In genomic region chr5:76705307-76706173, GRCm38 (mm10) we compare ENCODE assay signal across 18 mouse cellular contexts. TPM values are rescaled to one million over a fixed set of nuclear protein-coding genes. Genes with fewer than 3 reads are reported as not detected.
DNase-seq lines count a peak whose midpoint lies in the region; ATAC-seq and TF ChIP-seq lines count a peak whose summit lies in the region.
"Had no signal": no experiment of that assay in that cellular context is flagged by ENCODE, and none has a peak within 500 bp of the region (broad histone marks: within the 10 kb centered on the region; RNA-seq: fewer than 3 reads in every experiment).

No protein-coding gene starts in this region.

- TF ChIP-seq CTCF in liver, adult 2 months (IDR thresholded peaks at IDR 0.05; ENCODE audit: low read depth, low read length), result no peak

- H3K9me3 ChIP-seq in liver, embryonic 11.5 days (ENCODE audit: control insufficient read depth, low read length), result no peaks in the 10 kb centered on the region
- no peaks in the 10 kb centered on the region for H3K9me3 ChIP-seq in neural tube, embryonic 13.5 days
- no peaks in the 10 kb centered on the region for H3K9me3 ChIP-seq in hindbrain, embryonic 16.5 days (ENCODE audit: control insufficient read depth, low read length)
- H3K9me3 ChIP-seq: forebrain, embryonic 13.5 days; G1E; heart, embryonic 12.5 days; limb, embryonic 15.5 days; megakaryocyte, embryonic 14.5 days had no signal

- H3K27ac ChIP-seq in liver, adult 2 months (replicated peaks; ENCODE audit: insufficient read depth, low read depth, low read length), result no peak overlapping the region
- H3K27ac ChIP-seq in liver, embryonic 11.5 days (ENCODE audit: low read depth, low read length), result no peak overlapping the region
- peak overlapping the region; percentile 66 for H3K27ac ChIP-seq in neural tube, embryonic 13.5 days (replicated peaks)
- H3K27ac ChIP-seq in hindbrain, embryonic 16.5 days (ENCODE audit: low read depth, low read length), result peak overlapping the region; percentile 40
- H3K27ac ChIP-seq: forebrain, embryonic 13.5 days; limb, embryonic 15.5 days had no signal

- no peaks in the 10 kb centered on the region for H3K4me1 ChIP-seq in liver, adult 2 months (ENCODE audit: control insufficient read depth, insufficient read depth, low read length)
- H3K4me1 ChIP-seq in liver, embryonic 11.5 days (replicated peaks; ENCODE audit: control insufficient read depth, insufficient read depth, low read length), result peaks cover 8% of the 10 kb centered on the region; the same call in 1 of the 2 replicates
- H3K4me1 ChIP-seq in neural tube, embryonic 13.5 days (replicated peaks), result peaks cover 59% of the 10 kb centered on the region
- peaks cover 25% of the 10 kb centered on the region for H3K4me1 ChIP-seq in hindbrain, embryonic 16.5 days (ENCODE audit: control insufficient read depth, insufficient read depth, low read depth, low read length)

- no peak overlapping the region for H3K4me3 ChIP-seq in liver, adult 2 months (ENCODE audit: insufficient read depth, low read depth, low read length)
- H3K4me3 ChIP-seq in liver, embryonic 11.5 days (ENCODE audit: low read depth, low read length), result no peak overlapping the region
- H3K4me3 ChIP-seq in neural tube, embryonic 13.5 days, result no peak overlapping the region
- no peak overlapping the region for H3K4me3 ChIP-seq in hindbrain, embryonic 16.5 days (ENCODE audit: low read length)
- H3K4me3 ChIP-seq: forebrain, embryonic 13.5 days; heart, embryonic 12.5 days; limb, embryonic 15.5 days; megakaryocyte, embryonic 14.5 days had no signal

- peak; percentile 19 for DNase-seq in liver, adult 2 months (ENCODE audit: extremely low read depth, low read depth, low spot score)
- no peak for DNase-seq in liver, embryonic 11.5 days (ENCODE audit: low spot score)
- no peak for DNase-seq in neural tube, embryonic 10.5 days (ENCODE audit: extremely low spot score, low spot score)
- no peak for DNase-seq in thymus, postnatal 14 days
- DNase-seq in c-Kit-positive CD71-positive TER-119-positive erythroid progenitor cells, embryonic 14.5 days (ENCODE audit: low spot score), result no peak
- DNase-seq: cerebellum, postnatal 10 days; heart, postnatal 4 days; kidney, adult 8-10 months; kidney, postnatal 4 days; lung, adult 2 months; right cerebral cortex, postnatal 25 days had no signal

- TF ChIP-seq POLR2A in liver, adult 2 months (IDR thresholded peaks at IDR 0.05; ENCODE audit: extremely low read depth, insufficient read depth, low read length), result no peak

- H3K9ac ChIP-seq in liver, adult 2 months (ENCODE audit: low read depth, low read length), result no peak overlapping the region
- H3K9ac ChIP-seq in liver, embryonic 11.5 days (ENCODE audit: low read depth, low read length), result no peak overlapping the region
- no peak overlapping the region for H3K9ac ChIP-seq in neural tube, embryonic 13.5 days
- no peak overlapping the region for H3K9ac ChIP-seq in hindbrain, embryonic 16.5 days (ENCODE audit: low read depth, low read length)
- H3K9ac ChIP-seq: forebrain, embryonic 13.5 days; heart, embryonic 12.5 days; limb, embryonic 15.5 days had no signal

- no peaks in the 10 kb centered on the region for H3K79me2 ChIP-seq in liver, adult 2 months (ENCODE audit: control insufficient read depth, insufficient read depth, low read length)

- 78% methylated on average over 11 of the region's 11 CpGs for WGBS in liver, adult 2 months
- WGBS in liver, embryonic 11.5 days, result 75% methylated on average over 11 of the region's 11 CpGs
- 64% methylated on average over 11 of the region's 11 CpGs for WGBS in neural tube, embryonic 13.5 days
- WGBS in hindbrain, embryonic 16.5 days, result 56% methylated on average over 11 of the region's 11 CpGs

- no peaks in the 10 kb centered on the region for H3K27me3 ChIP-seq in liver, adult 2 months (ENCODE audit: control insufficient read depth, insufficient read depth, low read length)
- H3K27me3 ChIP-seq in liver, embryonic 11.5 days (replicated peaks; ENCODE audit: control insufficient read depth, insufficient read depth, low read length), result no peaks in the 10 kb centered on the region
- H3K27me3 ChIP-seq in neural tube, embryonic 13.5 days, result no peaks in the 10 kb centered on the region
- H3K27me3 ChIP-seq in hindbrain, embryonic 16.5 days (replicated peaks; ENCODE audit: control insufficient read depth, insufficient read depth, low read length), result no peaks in the 10 kb centered on the region
- H3K27me3 ChIP-seq: forebrain, embryonic 13.5 days; heart, embryonic 12.5 days; limb, embryonic 15.5 days; megakaryocyte, embryonic 14.5 days had no signal

- H3K36me3 ChIP-seq in liver, adult 2 months (ENCODE audit: control insufficient read depth, insufficient read depth, low read length), result no peaks in the 10 kb centered on the region
- no peaks in the 10 kb centered on the region for H3K36me3 ChIP-seq in liver, embryonic 11.5 days (ENCODE audit: control insufficient read depth, insufficient read depth, low read length)
- no peaks in the 10 kb centered on the region for H3K36me3 ChIP-seq in neural tube, embryonic 13.5 days
- no peaks in the 10 kb centered on the region for H3K36me3 ChIP-seq in hindbrain, embryonic 16.5 days (ENCODE audit: control insufficient read depth, insufficient read depth, low read length)
- H3K36me3 ChIP-seq: heart, embryonic 12.5 days; limb, embryonic 15.5 days had no signal

- no peak for ATAC-seq in liver, embryonic 11.5 days (replicated peaks; ENCODE audit: low FRiP score)
- 0 out of 2 replicates have a peak, but pooled peaks have one; percentile 32 for ATAC-seq in neural tube, embryonic 13.5 days (ENCODE audit: low read depth)
- 0 out of 2 replicates have a peak, but pooled peaks have one; percentile 12 for ATAC-seq in hindbrain, embryonic 16.5 days
- ATAC-seq: forebrain, embryonic 13.5 days had no signal

- H3K4me2 ChIP-seq in liver, embryonic 11.5 days, result no peak overlapping the region
- no peak overlapping the region for H3K4me2 ChIP-seq in neural tube, embryonic 13.5 days
- H3K4me2 ChIP-seq in hindbrain, embryonic 16.5 days (ENCODE audit: low read length), result no peak overlapping the region
- H3K4me2 ChIP-seq: forebrain, embryonic 13.5 days; heart, embryonic 12.5 days; limb, embryonic 15.5 days had no signal

RNA-seq across cellular contexts. Expression of gene C530008M17Rik, which starts 49.2 kb away (rescaled TPM):
- under 0.01 and 0.07 TPM in 2 replicates for total RNA-seq in liver, adult 2 months (2014; rRNA removed)
- polyA plus RNA-seq in liver, adult 2 months (2012; rRNA removed), result 0.01 and 0.02 TPM in 2 replicates
- polyA plus RNA-seq in liver, embryonic 11.5 days (2014; fragmentation: Nextera tagmentation; extraction: Ambion mirVana), result 8.9 and 10.8 TPM in 2 replicates
- 58.5 and 62.3 TPM in 2 replicates for polyA plus RNA-seq in neural tube, embryonic 13.5 days (2015; fragmentation: Nextera tagmentation; extraction: Ambion mirVana)
- 51.0 and 53.4 TPM in 2 replicates for polyA plus RNA-seq in hindbrain, embryonic 16.5 days (2015; fragmentation: Nextera tagmentation; extraction: Ambion mirVana)

Comparison
In these comparisons a context has a peak if more than half of its experiments do, and no peak if none do; other contexts are left out.
1. H3K27ac ChIP-seq: peak in neural tube, embryonic 13.5 days (single experiment) and hindbrain, embryonic 16.5 days (single experiment); none in liver, adult 2 months (single experiment) and liver, embryonic 11.5 days (single experiment).